Mouse (Mus musculus) kidney, embryonic 14.5 days (tissue): ENCODE measurements around the gene Zfhx3. TPM values are rescaled to one million over a fixed set of nuclear protein-coding genes. Genes with fewer than 3 reads are reported as not detected.

Experiments used
- ATAC-seq: fragments of 200-750 bp; cut with Nextera tagmentation; 2 replicates; pipeline ENCODE4 v1.8.0; 2017; ENCODE audit warnings: moderate number of reproducible peaks, mild to moderate bottlenecking, moderate TSS enrichment, moderate library complexity; ENCODE audit not compliant: low FRiP score, low TSS enrichment
- H3K27ac ChIP-seq: fragments of 300-500 bp; sonication (generic); 2 replicates; pipeline ENCODE4 v1.5.1; 2014; ENCODE audit warnings: low read depth, mild to moderate bottlenecking, low read length, moderate library complexity, mixed read lengths
- H3K27me3 ChIP-seq: fragments of 300-500 bp; sonication (generic); 2 replicates; pipeline ENCODE4 v1.6.1; 2014; ENCODE audit warnings: mild to moderate bottlenecking, low read length; ENCODE audit not compliant: control insufficient read depth, insufficient read depth
- H3K36me3 ChIP-seq: fragments of 300-500 bp; sonication (generic); 2 replicates; pipeline ENCODE4 v1.6.1; 2014; ENCODE audit warnings: low read length, mixed read lengths; ENCODE audit not compliant: control insufficient read depth, insufficient read depth
- H3K4me1 ChIP-seq: fragments of 300-500 bp; sonication (generic); 2 replicates; pipeline ENCODE4 v1.6.1; 2014; ENCODE audit warnings: low read length, mixed read lengths; ENCODE audit not compliant: control insufficient read depth, insufficient read depth
- H3K4me2 ChIP-seq: fragments of 300-500 bp; sonication (generic); replicated peaks from 2 replicates; pipeline ENCODE4 v1.6.1; 2014; ENCODE audit warnings: low read depth, mild to moderate bottlenecking, low read length
- H3K4me3 ChIP-seq: fragments of 300-500 bp; sonication (generic); 2 replicates; pipeline ENCODE4 v1.5.1; 2014; ENCODE audit warnings: mild to moderate bottlenecking, low read length
- H3K9ac ChIP-seq: fragments of 300-500 bp; sonication (generic); 2 replicates; pipeline ENCODE4 v1.6.1; 2014; ENCODE audit warnings: low read depth, mild to moderate bottlenecking, low read length, moderate library complexity
- H3K9me3 ChIP-seq: fragments of 300-500 bp; sonication (generic); 2 replicates; pipeline ENCODE4 v1.6.1; 2016; ENCODE audit warnings: low read length; ENCODE audit not compliant: control insufficient read depth
- WGBS: fragments of 180-500 bp; shearing (Covaris S2); extraction: QIAGEN DNeasy Blood & Tissue Kit; methylation state at CpG from one replicate; pipeline ENCODE4 v1.1.7; 2014; 5-methylcytosine and 5-hydroxymethylcytosine counted together
- polyA plus RNA-seq: library from polyadenylated mRNA; unstranded; fragments of >200 nt; fragmentation: Nextera tagmentation; extraction: Ambion mirVana; gene quantifications from 2 replicates; pipeline ENCODE4 v1.2.1, GENCODE M21; 2014

Gene Zfhx3
- polyA plus RNA-seq, 1 experiment from 2014 or later = 11.7 TPM

- Histone ChIP-seq H3K27me3 (no peaks in the 10 kb centered on the region), H3K4me3 (no peak overlapping the region), H3K9me3 (peaks cover 7% of the 10 kb centered on the region; the same call in 1 of the 2 replicates), H3K36me3 (peaks cover 20% of the 10 kb centered on the region; the same call in 1 of the 2 replicates), H3K27ac (no peak overlapping the region), H3K4me1 (peaks cover 7% of the 10 kb centered on the region; the same call in 1 of the 2 replicates), H3K9ac (no peak overlapping the region), H3K4me2 (no peak overlapping the region)
- WGBS = 54% methylated on average over 8 of the region's 8 CpGs
- no peak for ATAC-seq
These were observed 995.5 kb downstream of the Zfhx3 start for GRCm38 (mm10) chr8:108937904-108938455.

DNA sequence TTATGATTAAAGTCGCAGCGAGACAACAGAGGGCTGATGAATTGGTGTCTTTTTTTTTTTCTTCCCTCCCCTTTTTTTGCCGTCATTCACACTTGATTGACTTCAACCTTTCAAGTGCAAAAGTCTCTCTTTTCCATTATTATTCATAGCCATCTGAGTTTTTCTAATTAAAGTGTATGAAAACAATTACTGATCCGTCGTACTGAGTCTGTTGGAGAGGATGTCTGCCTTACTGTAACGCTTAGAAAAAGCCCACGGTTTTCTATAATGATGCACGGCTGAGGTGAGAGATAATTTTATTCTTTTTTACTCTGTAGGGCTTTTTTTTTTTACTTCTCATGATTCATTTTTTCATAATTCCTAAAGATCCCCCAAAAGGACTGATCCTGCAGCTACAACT is 1000.2 kb downstream of the Zfhx3 start:
- WGBS = 68% methylated on average over 8 of the region's 8 CpGs
- ATAC-seq = no peak
- no peaks in the 10 kb centered on the region for H3K27me3 ChIP-seq
- no peak overlapping the region for H3K4me2 ChIP-seq
- H3K9ac ChIP-seq = no peak overlapping the region
- H3K4me1 ChIP-seq = peaks cover 7% of the 10 kb centered on the region; the same call in 1 of the 2 replicates
- no peak overlapping the region for H3K27ac ChIP-seq
- H3K36me3 ChIP-seq = peaks cover 28% of the 10 kb centered on the region
- H3K4me3 ChIP-seq = no peak overlapping the region
- peaks cover 15% of the 10 kb centered on the region; the same call in 1 of the 2 replicates for H3K9me3 ChIP-seq

DNA sequence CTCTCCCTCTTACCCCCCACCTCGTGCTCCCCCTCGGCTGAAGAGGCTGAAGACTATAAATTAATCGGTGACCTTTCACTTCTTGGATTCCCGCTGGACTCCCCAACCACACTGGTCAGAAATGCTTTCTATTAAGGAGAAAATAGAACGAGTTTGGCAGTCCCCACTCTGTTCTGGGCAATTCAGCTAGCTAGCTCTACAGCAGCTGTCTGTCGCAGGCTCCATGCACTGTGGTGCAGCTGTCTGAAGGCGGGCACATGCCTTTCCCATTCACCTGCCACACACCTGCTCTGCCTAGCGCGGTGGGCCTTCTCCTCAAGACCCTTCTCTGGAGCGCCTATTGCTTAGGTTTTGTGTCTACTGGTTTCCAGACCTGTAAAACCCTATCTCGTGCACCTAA is 1000.7 kb downstream of the Zfhx3 start:
- Histone ChIP-seq H3K4me2 (no peak overlapping the region), H3K9me3 (peaks cover 19% of the 10 kb centered on the region), H3K36me3 (peaks cover 32% of the 10 kb centered on the region), H3K27ac (no peak overlapping the region), H3K27me3 (no peaks in the 10 kb centered on the region), H3K4me3 (no peak overlapping the region), H3K4me1 (peaks cover 5% of the 10 kb centered on the region; the same call in 1 of the 2 replicates), H3K9ac (no peak overlapping the region)
- 68% methylated on average over 11 of the region's 11 CpGs for WGBS
- ATAC-seq = no peak

DNA sequence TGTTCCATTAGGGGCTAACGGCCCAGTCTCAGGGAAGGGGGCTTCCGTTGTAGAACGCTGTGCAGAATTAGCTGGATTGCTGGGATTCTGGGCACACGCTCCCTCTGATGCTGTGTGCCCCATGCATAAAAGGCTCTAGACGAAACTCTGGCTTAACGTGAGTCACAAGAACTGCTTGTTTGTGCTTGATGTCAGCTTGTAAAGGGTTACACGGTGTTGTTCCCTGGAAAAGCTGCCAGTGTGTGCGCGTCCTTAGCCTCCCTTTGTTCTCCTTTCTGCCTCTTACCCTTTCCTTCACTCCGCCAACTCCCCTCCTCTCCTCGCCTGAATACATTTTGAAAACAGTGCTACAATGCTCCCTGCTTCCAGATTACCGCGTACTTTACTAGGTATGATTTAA is 1001.9 kb downstream of the Zfhx3 start:
- WGBS = 67% methylated on average over 13 of the region's 13 CpGs
- Histone ChIP-seq H3K27ac (no peak overlapping the region), H3K9ac (no peak overlapping the region), H3K4me2 (no peak overlapping the region), H3K4me1 (peaks cover 5% of the 10 kb centered on the region; the same call in 1 of the 2 replicates), H3K4me3 (no peak overlapping the region), H3K27me3 (no peaks in the 10 kb centered on the region), H3K36me3 (peaks cover 44% of the 10 kb centered on the region), H3K9me3 (peaks cover 26% of the 10 kb centered on the region)
- ATAC-seq = no peak

- H3K27ac ChIP-seq = no peak overlapping the region
- no peak for ATAC-seq
- H3K4me1 ChIP-seq = no peaks in the 10 kb centered on the region
- no peak overlapping the region for H3K9ac ChIP-seq
- H3K4me3 ChIP-seq = no peak overlapping the region
- H3K36me3 ChIP-seq = peaks cover 88% of the 10 kb centered on the region
- peaks cover 45% of the 10 kb centered on the region for H3K9me3 ChIP-seq
- H3K4me2 ChIP-seq = no peak overlapping the region
- 95% methylated on average over 21 of the region's 21 CpGs for WGBS
- no peaks in the 10 kb centered on the region for H3K27me3 ChIP-seq
These were observed 1007.9 kb downstream of the Zfhx3 start for GRCm38 (mm10) chr8:108950311-108950710.

GRCm38 (mm10) chr8:108951560-108951959 is 1009.1 kb downstream of the Zfhx3 start:
- Histone ChIP-seq H3K4me1 (no peaks in the 10 kb centered on the region), H3K9ac (no peak overlapping the region), H3K9me3 (peaks cover 53% of the 10 kb centered on the region), H3K27ac (no peak overlapping the region), H3K4me3 (no peak overlapping the region), H3K27me3 (no peaks in the 10 kb centered on the region), H3K36me3 (peaks cover 89% of the 10 kb centered on the region), H3K4me2 (no peak overlapping the region)
- 91% methylated on average over 12 of the region's 12 CpGs for WGBS
- ATAC-seq = no peak

DNA sequence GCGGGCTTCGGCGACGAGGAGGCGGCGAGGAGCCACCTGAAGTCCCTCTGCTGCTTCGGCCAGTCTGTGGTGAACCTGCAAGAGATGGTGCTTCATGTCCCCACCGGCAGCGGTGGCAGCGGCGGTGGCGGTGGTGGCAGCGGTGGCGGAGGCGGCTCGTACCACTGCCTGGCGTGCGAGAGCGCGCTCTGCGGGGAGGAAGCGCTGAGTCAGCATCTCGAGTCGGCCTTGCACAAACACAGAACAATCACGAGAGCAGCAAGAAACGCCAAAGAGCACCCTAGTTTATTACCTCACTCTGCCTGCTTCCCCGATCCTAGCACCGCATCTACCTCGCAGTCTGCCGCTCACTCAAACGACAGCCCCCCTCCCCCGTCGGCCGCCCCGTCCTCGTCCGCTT is 1014.0 kb downstream of the Zfhx3 start:
- Histone ChIP-seq H3K36me3 (peaks cover 44% of the 10 kb centered on the region), H3K4me3 (peak overlapping the region; percentile 17), H3K4me2 (peak overlapping the region; percentile 34), H3K27me3 (no peaks in the 10 kb centered on the region), H3K9ac (no peak overlapping the region), H3K9me3 (peaks cover 9% of the 10 kb centered on the region; the same call in 1 of the 2 replicates), H3K4me1 (no peaks in the 10 kb centered on the region), H3K27ac (no peak overlapping the region)
- ATAC-seq = no peak
- WGBS = 64% methylated on average over 37 of the region's 37 CpGs

- no peaks in the 10 kb centered on the region for H3K27me3 ChIP-seq
- no peak for ATAC-seq
- no peaks in the 10 kb centered on the region for H3K9me3 ChIP-seq
- no peaks in the 10 kb centered on the region for H3K36me3 ChIP-seq
- no peak overlapping the region for H3K4me2 ChIP-seq
- H3K27ac ChIP-seq = no peak overlapping the region
- H3K9ac ChIP-seq = no peak overlapping the region
- H3K4me1 ChIP-seq = no peaks in the 10 kb centered on the region
- H3K4me3 ChIP-seq = no peak overlapping the region
- WGBS = 70% methylated on average over 7 of the region's 7 CpGs
These were observed 1020.1 kb downstream of the Zfhx3 start for GRCm38 (mm10) chr8:108962516-108962915.

GRCm38 (mm10) chr8:108963181-108963580 is 1020.7 kb downstream of the Zfhx3 start:
- ATAC-seq = no peak
- Histone ChIP-seq H3K27me3 (no peaks in the 10 kb centered on the region), H3K9ac (no peak overlapping the region), H3K36me3 (no peaks in the 10 kb centered on the region), H3K9me3 (no peaks in the 10 kb centered on the region), H3K27ac (no peak overlapping the region), H3K4me2 (no peak overlapping the region), H3K4me3 (no peak overlapping the region), H3K4me1 (no peaks in the 10 kb centered on the region)
- WGBS = 66% methylated on average over 2 of the region's 2 CpGs
